Mouse (Mus musculus) embryonic facial prominence, embryonic 10.5 days (tissue): ENCODE data around the gene Fbxo27. TPM values are rescaled to one million over a fixed set of nuclear protein-coding genes. Genes with fewer than 3 reads are reported as not detected.

Source experiments
- DNase-seq: peaks from one replicate; pipeline ENCODE4 v3.0.0-alpha.2; 2017; ENCODE audit warnings: low spot score
- H3K27ac ChIP-seq: fragments of 300-500 bp; sonication (generic); replicated peaks from 2 replicates; pipeline ENCODE4 v1.5.1; 2016; ENCODE audit warnings: mild to moderate bottlenecking
- H3K27me3 ChIP-seq: fragments of 300-500 bp; sonication (generic); replicated peaks from 2 replicates; pipeline ENCODE4 v1.6.1; 2016; ENCODE audit warnings: low read depth, mild to moderate bottlenecking; ENCODE audit not compliant: poor library complexity, severe bottlenecking
- H3K36me3 ChIP-seq: fragments of 300-500 bp; sonication (generic); replicated peaks from 2 replicates; pipeline ENCODE4 v1.6.1; 2016; ENCODE audit warnings: mild to moderate bottlenecking, moderate library complexity
- H3K4me1 ChIP-seq: fragments of 300-500 bp; sonication (generic); 2 replicates; pipeline ENCODE4 v1.6.1; 2016
- H3K4me3 ChIP-seq: fragments of 300-500 bp; sonication (generic); 2 replicates; pipeline ENCODE4 v1.5.1; 2016; ENCODE audit warnings: mild to moderate bottlenecking, moderate library complexity
- H3K9me3 ChIP-seq: fragments of 300-500 bp; sonication (generic); 2 replicates; pipeline ENCODE4 v1.6.1; 2016; ENCODE audit warnings: mild to moderate bottlenecking
- WGBS: fragments of 180-500 bp; shearing (Covaris S2); methylation state at CpG from one replicate; pipeline ENCODE4 v1.1.7; 2016; 5-methylcytosine and 5-hydroxymethylcytosine counted together
- polyA plus RNA-seq: library from polyadenylated mRNA; unstranded; fragments of >200 nt; fragmentation: Nextera tagmentation; extraction: Ambion mirVana; gene quantifications from 2 replicates; pipeline ENCODE4 v1.2.1, GENCODE M21; 2016

The Fbxo27 gene
- polyA plus RNA-seq, 1 experiment from 2014 or later, result 7.8 TPM

GRCm38 (mm10) chr7:28714667-28715066, 22.0 kb downstream of the Fbxo27 start:
- peaks cover 27% of the 10 kb centered on the region for H3K4me1 ChIP-seq
- WGBS, result 87% methylated on average over 5 of the region's 5 CpGs

DNA sequence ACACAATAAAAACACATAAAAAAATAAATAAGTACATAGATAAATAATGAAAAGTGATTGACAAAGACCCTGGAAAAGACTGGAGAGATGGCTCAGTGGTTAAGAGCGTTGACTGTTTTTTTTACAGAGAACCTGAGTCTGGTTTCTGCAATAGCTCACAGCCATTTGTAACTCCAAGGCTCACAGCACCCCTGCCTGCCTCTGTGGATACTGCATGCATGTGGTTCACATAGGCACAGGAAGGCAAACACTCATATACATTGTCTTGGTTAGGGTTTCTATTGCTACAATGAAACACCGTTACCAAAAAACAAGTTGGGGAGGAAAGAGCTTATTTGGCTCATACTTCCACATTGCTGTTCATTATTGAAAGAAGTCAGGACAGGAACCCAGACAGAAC, 22.9 kb downstream of the Fbxo27 start:
- Histone ChIP-seq H3K27ac (no peak overlapping the region), H3K36me3 (no peaks in the 10 kb centered on the region), H3K4me1 (peaks cover 27% of the 10 kb centered on the region), H3K4me3 (no peak overlapping the region), H3K9me3 (no peaks in the 10 kb centered on the region), H3K27me3 (peaks cover 13% of the 10 kb centered on the region; the same call in 1 of the 2 replicates)
- DNase-seq, result no peak
- WGBS, result 98% methylated on average over 2 of the region's 2 CpGs

More at GRCm38 (mm10) chr7:28714667-28715066, 22.0 kb downstream of the Fbxo27 start:
- no peak overlapping the region for H3K4me3 ChIP-seq
- H3K27ac ChIP-seq, result no peak overlapping the region
- no peaks in the 10 kb centered on the region for H3K9me3 ChIP-seq
- H3K27me3 ChIP-seq, result peaks cover 13% of the 10 kb centered on the region; the same call in 1 of the 2 replicates
- H3K36me3 ChIP-seq, result no peaks in the 10 kb centered on the region
- no peak for DNase-seq

DNA sequence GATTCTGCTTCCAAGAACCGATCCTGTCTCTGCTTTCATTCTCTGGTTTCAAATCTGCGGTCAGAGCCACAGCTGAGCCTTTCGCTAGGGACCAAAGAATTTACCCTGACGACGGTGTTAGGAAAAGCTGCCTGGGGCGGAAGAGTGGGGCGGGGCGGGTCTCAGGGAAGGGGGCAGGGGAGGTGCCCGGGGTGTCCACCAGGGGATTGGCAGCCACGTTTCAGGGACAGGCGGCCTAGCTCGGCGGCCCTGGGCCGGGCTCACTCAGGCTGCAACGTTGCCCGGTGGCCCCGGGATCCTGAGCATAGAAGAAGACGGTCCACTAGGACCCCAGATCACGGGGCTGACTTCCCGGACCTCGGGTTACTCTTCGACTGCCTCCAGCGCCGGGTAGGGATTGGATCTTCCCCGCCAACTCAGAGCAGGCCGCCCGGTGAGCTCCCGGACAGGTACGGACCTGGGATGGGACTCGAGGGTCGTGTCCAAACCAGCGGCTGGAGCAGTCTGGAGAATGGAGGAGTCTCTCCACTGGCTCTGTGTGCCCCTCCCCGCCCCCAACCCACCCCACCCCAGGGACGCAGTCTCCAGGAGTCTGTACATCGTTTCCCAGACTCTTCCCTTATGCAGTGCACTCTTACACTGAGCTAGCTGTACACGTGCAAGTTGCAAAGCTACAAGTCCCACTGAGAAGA, 24.1 kb downstream of the Fbxo27 start, which contains the start of gene Fbxo17:
TSS of gene Fbxo17 (plus strand) at position 215 of the 692 bp plus-strand sequence.
- H3K36me3 ChIP-seq, result no peaks in the 10 kb centered on the region
- H3K4me1 ChIP-seq, result peaks cover 27% of the 10 kb centered on the region
- H3K9me3 ChIP-seq, result no peaks in the 10 kb centered on the region
- H3K4me3 ChIP-seq, result peak within 1 kb of the TSS; percentile 65
- peaks cover 13% of the 10 kb centered on the region; the same call in 1 of the 2 replicates for H3K27me3 ChIP-seq
- WGBS, result 3% methylated on average over 36 of the region's 36 CpGs
- peak; percentile 88 for DNase-seq
- peak within 1 kb of the TSS; percentile 86 for H3K27ac ChIP-seq

GRCm38 (mm10) chr7:28717726-28718125, 25.1 kb downstream of the Fbxo27 start:
- WGBS, result 87% methylated on average over 10 of the region's 10 CpGs
- peaks cover 27% of the 10 kb centered on the region for H3K4me1 ChIP-seq
- H3K9me3 ChIP-seq, result no peaks in the 10 kb centered on the region
- peaks cover 13% of the 10 kb centered on the region; the same call in 1 of the 2 replicates for H3K27me3 ChIP-seq
- H3K36me3 ChIP-seq, result no peaks in the 10 kb centered on the region
- no peak for DNase-seq
- no peak overlapping the region for H3K4me3 ChIP-seq
- H3K27ac ChIP-seq, result no peak overlapping the region

GRCm38 (mm10) chr7:28719159-28719558, 26.5 kb downstream of the Fbxo27 start:
- peaks cover 1% of the 10 kb centered on the region for H3K36me3 ChIP-seq
- peaks cover 13% of the 10 kb centered on the region; the same call in 1 of the 2 replicates for H3K27me3 ChIP-seq
- H3K4me3 ChIP-seq, result no peak overlapping the region
- DNase-seq, result no peak
- H3K4me1 ChIP-seq, result peaks cover 23% of the 10 kb centered on the region
- no peak overlapping the region for H3K27ac ChIP-seq
- WGBS, result 51% methylated on average over 4 of the region's 4 CpGs
- no peaks in the 10 kb centered on the region for H3K9me3 ChIP-seq

DNA sequence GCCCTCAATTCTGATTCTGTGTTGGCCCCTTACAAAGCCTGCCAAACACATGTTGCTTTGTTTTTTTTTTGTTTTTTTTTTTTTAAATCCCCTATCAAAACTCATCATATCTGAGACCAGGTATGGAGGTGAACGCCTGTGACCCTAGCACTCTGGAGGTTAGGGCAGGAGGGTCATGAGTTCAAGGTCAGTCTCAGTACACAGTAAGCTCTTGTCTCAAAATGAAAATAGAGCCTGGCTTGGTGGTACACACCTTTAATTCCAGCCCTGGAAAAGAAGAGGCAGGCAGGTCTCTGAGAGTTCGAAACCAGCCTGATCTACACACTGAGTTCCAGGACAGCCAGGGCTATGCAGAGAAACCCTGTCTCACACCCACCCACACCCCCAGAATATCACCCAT, 27.0 kb downstream of the Fbxo27 start:
- peaks cover 10% of the 10 kb centered on the region; the same call in 1 of the 2 replicates for H3K27me3 ChIP-seq
- no peak overlapping the region for H3K4me3 ChIP-seq
- no peak for DNase-seq
- whole genome bisulfite sequencing, result 85% methylated on average over 2 of the region's 2 CpGs
- H3K9me3 ChIP-seq, result no peaks in the 10 kb centered on the region
- H3K4me1 ChIP-seq, result peaks cover 23% of the 10 kb centered on the region
- H3K27ac ChIP-seq, result no peak overlapping the region
- peaks cover 6% of the 10 kb centered on the region for H3K36me3 ChIP-seq

DNA sequence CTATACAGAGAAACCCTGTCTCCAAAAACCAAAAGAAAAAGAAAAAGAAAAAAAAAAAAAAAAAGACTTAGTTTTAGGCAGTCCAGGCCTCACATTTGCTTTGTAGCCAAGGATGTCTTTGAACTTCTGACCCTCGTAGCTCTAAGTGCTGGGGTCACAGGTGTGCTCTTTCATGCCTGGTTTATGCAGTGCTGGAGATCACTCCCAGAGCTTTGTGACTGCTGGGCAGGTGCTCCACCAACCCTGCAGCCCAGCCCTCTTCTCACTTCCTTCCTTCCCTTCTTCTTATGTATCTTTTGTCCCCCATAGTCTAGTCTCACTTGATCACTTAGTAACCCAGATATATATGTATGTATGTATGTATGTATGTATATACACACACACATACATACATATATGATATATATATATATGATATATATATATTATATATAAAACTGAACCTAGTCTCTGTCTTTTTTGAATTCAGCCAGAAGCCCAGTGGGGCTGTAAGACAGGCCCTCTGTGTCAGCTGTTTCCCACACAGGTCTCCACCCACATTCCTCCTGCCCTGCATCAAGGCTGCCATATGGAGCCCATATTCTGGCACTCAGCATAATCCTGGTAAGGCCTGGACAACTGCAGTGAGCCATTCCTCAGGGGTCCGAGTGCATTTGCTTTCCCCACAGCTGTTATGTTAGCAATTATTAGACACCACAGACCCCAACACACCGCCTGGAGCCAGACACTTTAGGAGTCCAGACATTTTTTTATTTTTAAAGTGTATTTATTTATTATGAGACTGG, 28.3 kb downstream of the Fbxo27 start:
- Histone ChIP-seq H3K4me1 (peaks cover 21% of the 10 kb centered on the region), H3K27me3 (0 out of 2 replicates have a peak, but pooled peaks cover 3% of the 10 kb centered on the region), H3K36me3 (peaks cover 12% of the 10 kb centered on the region), H3K27ac (no peak overlapping the region), H3K4me3 (no peak overlapping the region), H3K9me3 (no peaks in the 10 kb centered on the region)
- 66% methylated on average over 3 of the region's 3 CpGs for WGBS
- peak; percentile 42 for DNase-seq

DNA sequence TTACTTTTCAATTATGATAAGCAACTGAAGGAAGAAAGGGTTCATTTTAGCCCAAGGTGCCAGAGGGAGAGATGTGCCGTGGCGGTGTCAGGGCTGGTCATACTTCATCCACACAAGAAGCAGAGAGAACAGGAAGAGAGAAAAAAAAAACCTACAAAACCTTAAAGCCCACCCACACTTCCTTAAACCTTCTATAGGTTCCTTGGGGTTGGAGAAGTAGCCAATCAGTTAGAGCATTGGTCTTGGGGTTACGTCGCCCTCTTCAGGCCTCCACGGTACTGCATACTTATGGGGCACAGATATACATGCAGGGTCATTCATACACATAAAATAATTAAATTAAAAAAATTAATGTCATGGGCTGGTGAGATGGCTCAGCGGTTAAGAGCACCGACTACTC, 29.4 kb downstream of the Fbxo27 start:
- Histone ChIP-seq H3K4me3 (no peak overlapping the region), H3K27me3 (0 out of 2 replicates have a peak, but pooled peaks cover 3% of the 10 kb centered on the region), H3K4me1 (peaks cover 10% of the 10 kb centered on the region), H3K27ac (no peak overlapping the region), H3K36me3 (peaks cover 12% of the 10 kb centered on the region), H3K9me3 (no peaks in the 10 kb centered on the region)
- 90% methylated on average over 7 of the region's 7 CpGs for WGBS
- DNase-seq, result no peak

- WGBS, result 94% methylated on average over 2 of the region's 2 CpGs
- H3K36me3 ChIP-seq, result peaks cover 12% of the 10 kb centered on the region
- H3K4me1 ChIP-seq, result no peaks in the 10 kb centered on the region; the same call in 1 of the 2 replicates
- no peak overlapping the region for H3K27ac ChIP-seq
- H3K4me3 ChIP-seq, result no peak overlapping the region
- no peaks in the 10 kb centered on the region for H3K27me3 ChIP-seq
- H3K9me3 ChIP-seq, result no peaks in the 10 kb centered on the region
- no peak for DNase-seq
These were observed 32.0 kb downstream of the Fbxo27 start for GRCm38 (mm10) chr7:28724613-28725012.

- peaks cover 22% of the 10 kb centered on the region for H3K36me3 ChIP-seq
- 8% methylated on average over 14 of the region's 14 CpGs for WGBS
- no peak overlapping the region for H3K4me3 ChIP-seq
- H3K9me3 ChIP-seq, result peaks cover 10% of the 10 kb centered on the region
- H3K27me3 ChIP-seq, result peaks cover 10% of the 10 kb centered on the region
- peak; percentile 86 for DNase-seq
- H3K4me1 ChIP-seq, result no peaks in the 10 kb centered on the region
- no peak overlapping the region for H3K27ac ChIP-seq
These were observed 34.0 kb downstream of the Fbxo27 start for GRCm38 (mm10) chr7:28726600-28726999.

DNA sequence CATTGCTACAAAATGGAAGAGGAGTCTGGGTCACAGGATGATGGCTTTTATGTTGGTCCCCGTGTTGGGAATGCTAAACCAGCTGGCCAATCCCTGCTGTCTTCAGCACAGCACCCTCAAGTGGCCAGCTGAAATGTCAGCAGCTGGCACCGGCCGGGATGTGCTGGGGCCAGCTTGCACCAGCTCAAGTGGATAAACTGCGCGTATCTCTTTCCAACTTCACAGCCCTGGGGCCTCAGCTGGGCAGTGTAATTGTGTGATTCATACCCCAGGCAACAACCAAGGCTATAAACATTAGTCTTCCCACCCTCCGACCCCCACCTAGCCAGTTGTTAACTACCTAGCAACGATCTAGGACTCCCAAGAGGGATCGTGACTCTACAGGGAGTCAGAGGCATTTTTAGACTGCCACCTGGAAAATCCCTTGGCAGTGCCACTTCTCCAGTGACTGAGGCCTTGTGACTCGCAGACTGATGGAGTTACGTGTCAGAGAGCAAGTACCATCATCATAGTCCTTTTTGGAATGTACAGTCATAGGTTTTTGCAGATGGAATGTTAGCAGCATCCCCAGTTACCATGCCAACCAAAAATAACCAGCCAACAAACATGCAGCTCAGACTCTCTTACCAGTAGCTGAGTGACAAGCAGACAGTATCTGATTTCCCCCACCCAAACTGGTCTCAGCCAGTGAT, 35.1 kb downstream of the Fbxo27 start:
- peaks cover 18% of the 10 kb centered on the region for H3K27me3 ChIP-seq
- peaks cover 7% of the 10 kb centered on the region for H3K4me1 ChIP-seq
- no peak overlapping the region for H3K27ac ChIP-seq
- 57% methylated on average over 10 of the region's 10 CpGs for WGBS
- H3K4me3 ChIP-seq, result no peak overlapping the region
- H3K36me3 ChIP-seq, result peaks cover 23% of the 10 kb centered on the region
- peaks cover 13% of the 10 kb centered on the region for H3K9me3 ChIP-seq
- DNase-seq, result peak; percentile 24
